Mouse (Mus musculus) left cerebral cortex, postnatal 14 days (tissue): ENCODE data around the gene Sema3c. TPM values are rescaled to one million over a fixed set of nuclear protein-coding genes. Genes with fewer than 3 reads are reported as not detected.

ENCODE experiments used
- DNase-seq, 2 experiments: peaks; one replicate each; pipeline ENCODE4 v3.0.0; 2021 to 2022; ENCODE audit warnings: low spot score in 2 of 2, mixed read lengths in 1 of 2
- intact Hi-C: fragments of 180-260 bp; cut with DNase I; formaldehyde crosslinking; loops from one replicate; pipeline ENCODE4 v1.15.1; 2025
- total RNA-seq, 2 experiments: library from RNA; stranded (reverse); gene quantifications; 2 replicates each; pipeline ENCODE4 v1.2.3; 2021

Gene Sema3c
- total RNA-seq, 2 experiments from 2014 or later = 24.4 to 26.1 TPM

DNA sequence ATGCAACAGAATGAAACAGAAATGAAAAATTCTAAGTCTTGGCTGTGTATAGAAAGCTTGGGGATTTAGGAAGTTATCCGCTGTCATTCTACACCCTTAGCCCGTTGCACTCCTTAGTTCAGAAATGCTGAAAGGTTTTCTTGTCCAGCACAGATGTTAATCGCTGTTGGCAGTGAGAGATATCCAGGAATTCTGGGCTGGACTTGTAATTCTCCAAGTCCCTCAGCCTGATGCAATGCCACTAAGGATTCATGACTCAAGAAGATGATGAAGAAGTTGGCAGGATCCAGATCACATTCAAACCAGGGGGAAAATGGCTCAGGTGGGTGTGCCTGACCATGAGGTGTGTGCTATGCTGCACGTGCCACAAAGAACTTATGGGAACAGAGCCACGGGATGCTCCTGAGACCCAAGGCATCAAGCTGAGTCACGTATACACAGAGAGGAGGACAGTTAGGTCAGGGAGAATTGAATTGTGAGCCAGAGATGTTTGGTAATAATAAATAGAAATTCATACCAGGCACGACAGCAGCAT lies 179.5 kb downstream of the Sema3c start:
- intact Hi-C loops = no loop called here

DNA sequence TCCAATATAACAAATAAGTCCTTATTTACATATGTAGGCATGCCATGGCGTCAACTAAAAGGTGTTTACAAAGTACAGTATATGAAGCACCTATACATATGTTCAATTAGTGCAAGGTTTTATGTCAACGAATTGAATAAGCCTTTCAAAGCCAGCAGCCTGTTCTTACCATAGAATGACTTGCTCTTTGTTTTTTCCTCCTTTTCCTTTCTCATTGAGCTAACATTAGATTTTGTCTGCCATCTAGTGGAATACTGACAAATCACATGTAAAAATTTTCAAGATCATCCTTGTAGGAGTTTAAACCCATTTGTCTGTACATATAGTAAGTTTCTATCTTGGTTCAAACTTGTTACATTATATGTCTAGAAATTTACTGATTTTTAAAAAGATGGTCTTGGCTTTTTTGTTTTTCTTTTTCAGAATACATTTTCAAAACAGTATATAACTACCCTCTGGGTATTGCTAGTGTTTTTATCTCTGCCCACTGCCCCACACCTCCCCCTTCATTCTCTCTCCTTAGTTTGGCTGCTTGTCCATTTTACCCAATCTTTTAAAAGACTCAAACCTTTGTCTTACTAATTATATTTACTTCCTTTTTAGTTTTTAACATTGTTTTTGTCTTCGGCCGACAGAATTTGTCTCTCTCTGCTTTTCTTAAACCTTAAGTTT lies 192.1 kb downstream of the Sema3c start:
- peak; percentile 19 to 69 for DNase-seq
- intact Hi-C loops = loop anchor here (10.0 kb wide), 1 partner anchor 191 kb away; the partner anchor contains the start of gene Sema3c

More for the DNA sequence above, 179.5 kb downstream of the Sema3c start:
- DNase-seq = no peak

DNA sequence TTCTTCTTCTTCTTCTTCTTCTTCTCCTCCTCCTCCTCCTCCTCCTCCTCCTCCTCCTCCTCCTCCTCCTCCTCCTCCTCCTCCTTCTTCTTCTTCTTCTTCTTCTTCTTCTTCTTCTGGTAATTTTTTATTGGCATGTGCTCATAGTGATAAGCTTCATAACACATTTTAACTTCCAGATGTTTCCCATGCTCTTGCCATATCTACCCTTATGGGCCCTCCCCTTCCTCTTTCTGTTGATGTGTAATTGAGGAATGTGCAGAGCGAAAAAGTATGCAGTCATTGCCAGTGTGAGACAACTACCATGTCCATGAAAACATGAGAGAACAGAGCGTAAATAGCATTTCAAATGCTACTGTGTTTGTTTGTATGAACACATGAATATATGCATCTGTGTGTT lies 196.2 kb downstream of the Sema3c start:
- no peak for DNase-seq
- intact Hi-C loops = no loop called here

DNA sequence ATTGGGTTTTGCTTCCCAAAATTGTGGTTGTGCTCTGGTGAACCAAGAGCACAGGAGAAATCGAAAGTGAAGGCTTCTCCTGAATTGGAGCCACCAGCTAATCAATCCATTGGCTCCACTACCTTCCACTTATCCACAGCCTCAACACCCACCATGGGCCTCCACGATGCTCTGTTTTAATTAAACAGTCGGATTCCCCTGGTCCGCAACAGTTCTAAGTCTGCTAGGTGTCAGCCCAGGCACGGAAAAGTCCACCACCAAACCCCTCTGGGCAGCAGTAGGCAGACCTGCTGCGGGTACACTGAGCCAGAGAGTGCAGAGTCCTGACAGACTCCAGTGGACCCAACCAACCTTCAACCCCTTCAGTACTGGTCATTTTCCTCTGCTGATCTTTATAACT lies 202.5 kb downstream of the Sema3c start:
- intact Hi-C loops = no loop called here
- peak in 1 of 2 experiments; percentile 24 for DNase-seq

Other genes with a start within 250 kb of the Sema3c start
- not detected for gene Speer4f2, start 201.1 kb upstream of the Sema3c start, total RNA-seq
- not detected for gene Speer4f1, start 98.2 kb upstream of the Sema3c start, total RNA-seq